Mouse (Mus musculus): Measurements from ENCODE around the gene Gm20532. TPM values are rescaled to one million over a fixed set of nuclear protein-coding genes. Genes with fewer than 3 reads are reported as not detected.

Gm20532 gene
- polyA plus RNA-seq, 1 experiment from 2014 or later, result not detected

GRCm38 (mm10) chr2:26561351-26562016 lies 25.0 kb upstream of the Gm20532 start:
- no peaks in the 10 kb centered on the region for H3K9me3 ChIP-seq (ENCODE audit: control insufficient read depth, low read length)
- H3K36me3 ChIP-seq (ENCODE audit: control insufficient read depth, insufficient read depth, low read length), result no peaks in the 10 kb centered on the region
- peak; percentile 71; the same call in 1 of the 2 replicates for ATAC-seq (ENCODE audit: low FRiP score)
- peak; percentile 67 for DNase-seq (ENCODE audit: low spot score)
- 0 out of 2 replicates have a peak, but pooled peaks cover 4% of the 10 kb centered on the region for H3K4me1 ChIP-seq (replicated peaks; ENCODE audit: control insufficient read depth, insufficient read depth, low read length)
- H3K4me3 ChIP-seq (ENCODE audit: low read depth, low read length), result no peak overlapping the region
- H3K27me3 ChIP-seq (ENCODE audit: control insufficient read depth, insufficient read depth, low read length), result no peaks in the 10 kb centered on the region
- H3K27ac ChIP-seq (ENCODE audit: low read depth, low read length), result no peak overlapping the region
- no peak overlapping the region for H3K9ac ChIP-seq (ENCODE audit: low read depth, low read length)
- WGBS, result 48% methylated on average over 6 of the region's 6 CpGs
- H3K4me2 ChIP-seq (replicated peaks; ENCODE audit: low read depth, low read length), result 0 out of 2 replicates have a peak overlapping the region, but pooled peaks have one; percentile 3

DNA sequence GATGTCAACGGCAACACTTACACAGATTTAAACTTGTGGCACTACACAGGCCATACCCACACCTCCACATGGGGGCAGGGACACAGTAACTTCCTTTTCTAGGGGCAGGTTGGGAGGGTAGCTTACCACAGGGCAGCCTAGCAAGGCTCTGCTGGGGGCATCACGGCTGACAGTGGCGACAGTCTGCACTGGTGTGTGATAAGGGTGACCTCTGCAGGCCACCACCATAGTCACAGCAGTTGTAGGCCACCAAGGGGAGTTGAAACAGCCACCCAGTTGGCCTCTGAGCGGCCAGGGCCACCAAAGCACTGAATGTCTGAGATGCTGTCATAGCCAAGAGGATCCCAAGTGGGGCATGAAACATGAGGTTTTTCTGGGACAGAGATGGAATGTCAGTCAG lies 20.2 kb upstream of the Gm20532 start:
- WGBS, result 19% methylated on average over 4 of the region's 4 CpGs
- Histone ChIP-seq H3K9me3 (ENCODE audit: control insufficient read depth, low read length) (no peaks in the 10 kb centered on the region), H3K36me3 (ENCODE audit: control insufficient read depth, insufficient read depth, low read length) (no peaks in the 10 kb centered on the region), H3K4me1 (replicated peaks; ENCODE audit: control insufficient read depth, insufficient read depth, low read length) (no peaks in the 10 kb centered on the region), H3K27ac (ENCODE audit: low read depth, low read length) (no peak overlapping the region), H3K4me3 (ENCODE audit: low read depth, low read length) (no peak overlapping the region), H3K9ac (ENCODE audit: low read depth, low read length) (no peak overlapping the region), H3K4me2 (replicated peaks; ENCODE audit: low read depth, low read length) (no peak overlapping the region), H3K27me3 (ENCODE audit: control insufficient read depth, insufficient read depth, low read length) (no peaks in the 10 kb centered on the region)
- DNase-seq (ENCODE audit: low spot score) (peak; percentile 69), ATAC-seq (ENCODE audit: low FRiP score) (0 out of 2 replicates have a peak, but pooled peaks have one; percentile 38)

DNA sequence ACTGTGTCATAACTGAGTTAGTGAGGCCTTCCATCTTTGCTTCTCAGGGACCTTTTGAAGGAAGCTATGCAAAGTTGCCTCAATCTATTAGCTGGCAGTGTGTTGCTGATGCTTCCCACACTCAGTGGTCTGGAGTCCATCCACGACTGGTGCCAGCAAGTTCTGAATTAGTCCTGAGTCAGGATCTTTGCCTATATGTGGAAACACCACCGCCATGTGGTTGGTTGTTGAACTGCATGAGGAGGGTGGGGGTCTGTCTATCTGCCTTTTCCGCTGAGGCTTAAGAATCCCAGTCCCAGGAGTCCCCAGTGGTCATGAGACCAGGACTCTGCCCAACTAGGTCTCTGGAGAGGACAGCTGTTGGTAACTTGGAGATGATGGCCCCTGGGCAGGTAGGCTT lies 16.4 kb upstream of the Gm20532 start:
- Histone ChIP-seq H3K4me3 (ENCODE audit: low read depth, low read length) (no peak overlapping the region), H3K4me1 (replicated peaks; ENCODE audit: control insufficient read depth, insufficient read depth, low read length) (no peaks in the 10 kb centered on the region), H3K27ac (ENCODE audit: low read depth, low read length) (no peak overlapping the region)

DNA sequence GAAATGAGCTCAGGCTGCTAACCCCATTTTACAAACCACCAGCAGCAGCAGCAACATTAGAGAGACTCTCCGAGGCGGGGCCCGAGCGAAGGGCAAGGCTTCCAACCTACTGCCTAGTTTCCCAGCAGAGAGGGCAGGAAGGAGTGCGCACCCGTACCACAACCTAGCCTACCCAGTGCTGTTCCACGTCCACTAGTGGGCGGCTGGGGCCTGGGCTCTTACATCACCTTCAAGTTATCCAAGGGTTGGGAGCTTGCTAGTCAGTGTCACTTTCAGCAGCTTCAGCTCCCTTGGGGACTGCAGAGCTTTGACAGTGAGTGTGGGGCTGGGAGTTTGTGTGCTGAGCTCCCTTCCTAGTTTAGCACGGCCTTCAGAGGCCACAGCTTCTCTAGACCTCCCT lies 15.0 kb upstream of the Gm20532 start:
- H3K36me3 ChIP-seq (ENCODE audit: control insufficient read depth, insufficient read depth, low read length), result no peaks in the 10 kb centered on the region
- DNase-seq (ENCODE audit: low spot score) (no peak), ATAC-seq (ENCODE audit: low FRiP score) (no peak)
- no peaks in the 10 kb centered on the region for H3K4me1 ChIP-seq (replicated peaks; ENCODE audit: control insufficient read depth, insufficient read depth, low read length)
- no peak overlapping the region for H3K9ac ChIP-seq (ENCODE audit: low read depth, low read length)
- no peak overlapping the region for H3K27ac ChIP-seq (ENCODE audit: low read depth, low read length)
- no peak overlapping the region for H3K4me2 ChIP-seq (replicated peaks; ENCODE audit: low read depth, low read length)
- H3K27me3 ChIP-seq (ENCODE audit: control insufficient read depth, insufficient read depth, low read length), result no peaks in the 10 kb centered on the region
- 84% methylated on average over 9 of the region's 9 CpGs for WGBS
- H3K4me3 ChIP-seq (ENCODE audit: low read depth, low read length), result no peak overlapping the region
- H3K9me3 ChIP-seq (ENCODE audit: control insufficient read depth, low read length), result no peaks in the 10 kb centered on the region

More for the DNA sequence above, 16.4 kb upstream of the Gm20532 start:
- no peak overlapping the region for H3K4me2 ChIP-seq (replicated peaks; ENCODE audit: low read depth, low read length)
- no peaks in the 10 kb centered on the region for H3K36me3 ChIP-seq (ENCODE audit: control insufficient read depth, insufficient read depth, low read length)
- no peak overlapping the region for H3K9ac ChIP-seq (ENCODE audit: low read depth, low read length)
- H3K27me3 ChIP-seq (ENCODE audit: control insufficient read depth, insufficient read depth, low read length), result no peaks in the 10 kb centered on the region
- no peaks in the 10 kb centered on the region for H3K9me3 ChIP-seq (ENCODE audit: control insufficient read depth, low read length)
- 6% methylated on average over 3 of the region's 3 CpGs for WGBS
- DNase-seq (ENCODE audit: low spot score) (peak; percentile 79), ATAC-seq (ENCODE audit: low FRiP score) (no peak)

DNA sequence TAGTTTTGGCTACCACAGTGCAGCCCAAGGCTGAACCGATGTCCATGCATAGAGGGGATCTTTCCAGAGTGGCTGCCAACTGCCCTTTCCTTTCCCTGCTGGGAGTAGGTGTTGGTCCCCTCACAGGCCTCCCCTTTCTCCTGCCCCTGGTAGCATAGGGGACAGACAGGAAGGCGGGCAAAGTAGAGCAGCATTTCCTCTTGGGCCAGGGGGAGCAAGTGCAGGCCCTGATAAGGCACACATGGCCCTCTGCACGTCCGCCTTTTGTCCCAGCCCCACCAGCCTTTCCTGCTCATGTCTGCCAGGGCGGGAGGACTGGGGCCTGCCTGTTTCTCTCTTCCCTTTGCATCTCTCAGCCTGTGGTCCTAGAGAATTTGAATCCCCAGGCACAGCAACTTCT lies 14.6 kb upstream of the Gm20532 start:
- Histone ChIP-seq H3K9me3 (ENCODE audit: control insufficient read depth, low read length) (no peaks in the 10 kb centered on the region), H3K4me2 (replicated peaks; ENCODE audit: low read depth, low read length) (no peak overlapping the region), H3K27me3 (ENCODE audit: control insufficient read depth, insufficient read depth, low read length) (no peaks in the 10 kb centered on the region), H3K9ac (ENCODE audit: low read depth, low read length) (no peak overlapping the region), H3K4me1 (replicated peaks; ENCODE audit: control insufficient read depth, insufficient read depth, low read length) (no peaks in the 10 kb centered on the region), H3K36me3 (ENCODE audit: control insufficient read depth, insufficient read depth, low read length) (no peaks in the 10 kb centered on the region), H3K4me3 (ENCODE audit: low read depth, low read length) (no peak overlapping the region), H3K27ac (ENCODE audit: low read depth, low read length) (no peak overlapping the region)
- 68% methylated on average over 5 of the region's 5 CpGs for WGBS
- DNase-seq (ENCODE audit: low spot score), result no peak
- no peak for ATAC-seq (ENCODE audit: low FRiP score)

DNA sequence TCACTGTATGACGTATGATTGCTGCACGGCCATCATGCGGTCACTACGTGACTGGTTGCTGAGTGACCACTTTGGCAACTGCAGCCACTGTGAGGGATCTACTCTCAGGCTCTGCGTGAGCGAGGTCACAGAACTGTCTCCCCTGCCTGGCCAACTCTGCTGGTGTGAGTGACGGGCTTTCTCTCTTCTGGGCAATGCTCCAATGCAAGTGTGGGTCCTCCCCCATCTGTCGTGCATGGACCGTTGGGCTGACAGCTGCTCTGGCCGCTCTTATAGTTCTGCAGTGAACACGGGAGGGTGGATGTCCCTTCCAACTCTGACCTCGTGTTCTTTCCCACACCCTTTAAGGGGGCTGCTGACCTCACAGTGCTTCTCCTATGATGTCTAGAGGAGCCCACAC lies 13.0 kb upstream of the Gm20532 start:
- Histone ChIP-seq H3K27me3 (ENCODE audit: control insufficient read depth, insufficient read depth, low read length) (no peaks in the 10 kb centered on the region), H3K4me1 (replicated peaks; ENCODE audit: control insufficient read depth, insufficient read depth, low read length) (no peaks in the 10 kb centered on the region), H3K9me3 (ENCODE audit: control insufficient read depth, low read length) (no peaks in the 10 kb centered on the region), H3K4me3 (ENCODE audit: low read depth, low read length) (no peak overlapping the region), H3K9ac (ENCODE audit: low read depth, low read length) (no peak overlapping the region), H3K4me2 (replicated peaks; ENCODE audit: low read depth, low read length) (no peak overlapping the region), H3K36me3 (ENCODE audit: control insufficient read depth, insufficient read depth, low read length) (no peaks in the 10 kb centered on the region), H3K27ac (ENCODE audit: low read depth, low read length) (no peak overlapping the region)
- WGBS, result 62% methylated on average over 12 of the region's 12 CpGs
- DNase-seq (ENCODE audit: low spot score) (no peak), ATAC-seq (ENCODE audit: low FRiP score) (no peak)

DNA sequence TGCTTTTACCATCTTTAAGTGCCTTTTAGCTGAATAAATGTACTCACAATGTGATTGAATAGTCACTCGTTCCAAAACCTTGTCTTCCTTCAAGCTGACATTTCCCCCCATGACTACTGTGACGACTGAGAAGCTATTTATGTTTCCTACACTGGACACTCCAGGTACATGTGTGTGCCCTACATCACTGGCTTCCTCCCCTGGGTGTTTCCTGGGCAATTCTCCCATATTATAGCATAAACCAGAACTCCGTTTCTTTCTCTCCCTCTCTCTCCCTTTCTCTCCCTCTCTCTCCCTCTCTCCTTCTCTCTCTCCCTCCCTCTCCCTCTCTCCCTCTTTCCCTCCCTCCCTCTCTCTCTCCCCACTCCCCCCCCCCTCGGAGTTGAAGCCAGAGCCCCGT lies 12.6 kb upstream of the Gm20532 start:
- no peak overlapping the region for H3K4me2 ChIP-seq (replicated peaks; ENCODE audit: low read depth, low read length)
- no peaks in the 10 kb centered on the region for H3K36me3 ChIP-seq (ENCODE audit: control insufficient read depth, insufficient read depth, low read length)
- H3K27ac ChIP-seq (ENCODE audit: low read depth, low read length), result no peak overlapping the region
- H3K4me1 ChIP-seq (replicated peaks; ENCODE audit: control insufficient read depth, insufficient read depth, low read length), result no peaks in the 10 kb centered on the region
- H3K9me3 ChIP-seq (ENCODE audit: control insufficient read depth, low read length), result no peaks in the 10 kb centered on the region
- WGBS, result 26% methylated on average over 5 of the region's 5 CpGs
- ATAC-seq (ENCODE audit: low FRiP score) (no peak), DNase-seq (ENCODE audit: low spot score) (no peak)
- H3K4me3 ChIP-seq (ENCODE audit: low read depth, low read length), result no peak overlapping the region
- no peaks in the 10 kb centered on the region for H3K27me3 ChIP-seq (ENCODE audit: control insufficient read depth, insufficient read depth, low read length)
- H3K9ac ChIP-seq (ENCODE audit: low read depth, low read length), result no peak overlapping the region

DNA sequence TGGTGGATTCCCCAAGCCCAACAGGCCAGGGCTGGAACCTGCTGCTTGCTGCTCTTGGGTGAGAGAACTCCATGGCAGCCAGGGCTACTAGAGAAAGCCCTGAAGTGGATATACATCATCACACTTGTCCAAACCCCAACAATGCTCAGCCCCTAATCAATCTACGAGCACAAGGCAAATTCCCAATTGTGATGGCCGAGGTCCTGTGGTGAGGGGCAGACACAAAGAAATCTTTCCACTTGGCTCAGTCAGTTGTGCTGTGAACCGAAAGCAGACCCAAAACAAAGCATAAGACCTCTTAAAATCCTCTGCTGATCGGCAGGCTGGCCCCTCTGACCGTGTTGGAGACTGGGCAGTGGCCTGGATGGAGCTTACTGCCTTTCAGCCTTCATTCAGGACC lies 11.6 kb upstream of the Gm20532 start:
- 21% methylated on average over 5 of the region's 5 CpGs for WGBS
- Histone ChIP-seq H3K9ac (ENCODE audit: low read depth, low read length) (no peak overlapping the region), H3K27me3 (ENCODE audit: control insufficient read depth, insufficient read depth, low read length) (no peaks in the 10 kb centered on the region)

GRCm38 (mm10) chr2:26575378-26575777 lies 11.1 kb upstream of the Gm20532 start:
- H3K4me2 ChIP-seq (replicated peaks; ENCODE audit: low read depth, low read length), result no peak overlapping the region
- ATAC-seq (ENCODE audit: low FRiP score), result no peak
- no peaks in the 10 kb centered on the region for H3K4me1 ChIP-seq (replicated peaks; ENCODE audit: control insufficient read depth, insufficient read depth, low read length)
- H3K27ac ChIP-seq (ENCODE audit: low read depth, low read length), result peak overlapping the region; percentile 30; the same call in 1 of the 2 replicates
- H3K27me3 ChIP-seq (ENCODE audit: control insufficient read depth, insufficient read depth, low read length), result no peaks in the 10 kb centered on the region
- WGBS, result 83% methylated on average over 1 of the region's 1 CpGs
- H3K9ac ChIP-seq (ENCODE audit: low read depth, low read length), result no peak overlapping the region
- H3K4me3 ChIP-seq (ENCODE audit: low read depth, low read length), result no peak overlapping the region
- H3K9me3 ChIP-seq (ENCODE audit: control insufficient read depth, low read length), result no peaks in the 10 kb centered on the region
- H3K36me3 ChIP-seq (ENCODE audit: control insufficient read depth, insufficient read depth, low read length), result no peaks in the 10 kb centered on the region
- no peak for DNase-seq (ENCODE audit: low spot score)

More for the DNA sequence above, 11.6 kb upstream of the Gm20532 start:
- H3K4me2 ChIP-seq (replicated peaks; ENCODE audit: low read depth, low read length), result no peak overlapping the region
- no peaks in the 10 kb centered on the region for H3K36me3 ChIP-seq (ENCODE audit: control insufficient read depth, insufficient read depth, low read length)
- H3K4me1 ChIP-seq (replicated peaks; ENCODE audit: control insufficient read depth, insufficient read depth, low read length), result no peaks in the 10 kb centered on the region
- H3K4me3 ChIP-seq (ENCODE audit: low read depth, low read length), result no peak overlapping the region
- H3K9me3 ChIP-seq (ENCODE audit: control insufficient read depth, low read length), result no peaks in the 10 kb centered on the region
- H3K27ac ChIP-seq (ENCODE audit: low read depth, low read length), result peak overlapping the region; percentile 30; the same call in 1 of the 2 replicates
- no peak for ATAC-seq (ENCODE audit: low FRiP score)
- DNase-seq (ENCODE audit: low spot score), result no peak

All from hindbrain, embryonic 11.5 days (tissue).